Mouse (Mus musculus) left cerebral cortex, adult 2 months (tissue): ENCODE measurements at regions not wholly inside any gene's neighbourhood (a gene's known extent, or its start where the extent isn't known, plus 50 kb on each side); places are given as distances from the start of the nearest gene placed in this dataset.
A peak's percentile ranks its signal among the peaks of the same experiment; 100 is the strongest.

Experiments used
- DNase-seq, 2 experiments: peaks; one replicate each; pipeline ENCODE4 v3.0.0; 2021 to 2022; ENCODE audit warnings: low spot score in 2 of 2, mixed read lengths in 1 of 2; ENCODE audit errors: extremely low spot score in 1 of 2
- H3K27ac ChIP-seq: fragments of 200-600 bp; 2 replicates; pipeline ENCODE4 v1.8.1; 2022
- H3K4me3 ChIP-seq: fragments of 200-600 bp; 2 replicates; pipeline ENCODE4 v1.8.1; 2022
- CTCF ChIP-seq: fragments of 200-600 bp; IDR thresholded peaks from 2 replicates; pipeline ENCODE4 v1.8.1; 2022; ENCODE audit warnings: antibody characterized with exemption, mild to moderate bottlenecking, moderate library complexity
- intact Hi-C: fragments of 180-260 bp; cut with DNase I; formaldehyde crosslinking; loops from one replicate; pipeline ENCODE4 v1.15.1; 2025

DNA sequence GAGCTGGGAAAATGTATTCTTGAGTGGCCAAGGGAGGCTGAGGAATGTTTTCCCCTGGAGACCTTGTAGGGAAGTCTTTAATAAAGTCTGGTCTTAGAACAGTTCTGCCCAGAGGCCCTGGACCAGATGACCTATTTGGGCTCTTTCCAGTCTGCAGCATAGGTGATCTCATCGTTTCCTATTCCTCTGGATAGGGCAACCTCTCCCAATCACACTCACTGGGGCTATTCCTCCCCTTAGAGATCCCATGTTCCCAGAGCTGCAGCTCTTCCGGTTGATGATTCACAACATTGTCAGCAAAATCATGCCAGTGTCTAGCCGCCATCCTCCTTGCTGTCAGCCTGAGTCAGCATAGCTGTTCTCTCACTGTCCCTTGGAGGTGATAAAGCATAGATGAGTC lies 60.1 kb upstream of the Pja1 start:
- intact Hi-C loops = loop anchor here (5.0 kb wide), 2 partner anchors 41 to 126 kb away; no protein-coding TSS in a partner anchor
- Histone ChIP-seq H3K27ac (no peak overlapping the region), H3K4me3 (no peak overlapping the region)
- no peak for DNase-seq
- TF ChIP-seq CTCF = no peak

DNA sequence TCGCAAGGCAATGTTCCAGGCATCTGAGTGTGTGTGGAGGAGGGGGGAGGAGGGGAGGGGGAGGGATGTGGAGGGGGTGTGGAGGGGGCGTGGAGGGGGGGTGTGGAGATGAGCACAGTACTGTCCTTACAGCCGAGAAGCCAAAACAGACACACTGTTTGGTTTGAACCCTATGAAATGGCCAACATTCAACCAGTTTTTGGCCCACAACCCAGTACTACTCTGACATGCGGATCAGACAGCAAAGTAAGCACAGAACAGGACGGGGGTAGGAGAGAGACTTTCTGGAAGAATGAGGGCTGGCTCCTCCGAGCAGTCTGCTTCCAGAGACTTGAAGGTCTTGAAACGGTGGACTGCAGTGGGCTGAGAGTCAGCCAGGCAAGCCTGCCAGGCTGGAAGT lies 59.4 kb upstream of the Pja1 start:
- intact Hi-C loops = loop anchor here (5.0 kb wide), 2 partner anchors 42 to 127 kb away; no protein-coding TSS in a partner anchor
- no peak for TF ChIP-seq CTCF
- H3K27ac ChIP-seq = no peak overlapping the region
- no peak for DNase-seq
- H3K4me3 ChIP-seq = no peak overlapping the region

DNA sequence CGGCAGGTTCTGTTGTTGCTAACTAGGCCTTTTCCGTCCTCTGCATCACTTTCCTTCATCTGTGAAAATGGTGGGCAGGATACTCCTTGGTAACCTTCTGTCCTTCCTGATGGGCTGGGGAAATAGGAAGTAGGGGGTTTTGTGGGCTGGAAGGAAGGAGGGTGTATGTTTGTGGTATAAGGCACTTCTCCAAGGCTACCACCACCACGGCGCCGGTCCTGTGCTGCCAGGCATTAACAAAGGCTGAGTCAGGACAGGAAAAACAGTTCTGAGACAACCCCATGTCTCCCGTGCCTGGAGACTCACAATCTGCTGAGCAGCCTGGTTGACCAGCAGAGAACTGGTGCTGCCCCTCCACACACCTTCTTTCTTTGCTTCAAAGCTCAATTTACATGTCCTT lies 52.2 kb upstream of the Pja1 start:
- no peak for TF ChIP-seq CTCF
- intact Hi-C loops = loop anchor here (5.0 kb wide), 2 partner anchors 56 to 81 kb away; no protein-coding TSS in a partner anchor
- H3K4me3 ChIP-seq = no peak overlapping the region

DNA sequence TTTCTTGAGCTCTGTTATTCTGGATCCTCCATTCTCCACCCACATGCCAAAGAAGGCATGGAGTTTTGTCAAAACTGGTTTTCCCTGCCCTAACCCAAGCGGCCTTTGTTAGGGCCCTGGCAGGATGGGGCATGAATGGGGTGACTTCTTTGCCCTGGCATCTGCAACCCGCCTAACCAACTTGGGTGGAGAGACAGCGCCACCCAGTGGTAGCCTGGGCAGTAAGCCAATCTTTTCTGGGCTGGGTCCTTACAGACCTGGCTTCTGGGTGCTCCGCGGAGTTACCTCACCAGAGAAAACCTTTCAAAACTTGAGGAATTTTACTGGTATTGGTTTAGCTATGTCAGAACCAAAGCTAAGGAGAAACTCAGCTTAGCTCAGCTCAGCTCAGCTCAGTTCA lies 51.8 kb upstream of the Pja1 start:
- peak; percentile 81 for TF ChIP-seq CTCF
- intact Hi-C loops = loop anchor here (1.0 to 5.0 kb wide), 3 partner anchors 56 to 388 kb away; no protein-coding TSS in a partner anchor
- Histone ChIP-seq H3K4me3 (no peak overlapping the region), H3K27ac (no peak overlapping the region)
- peak; percentile 54 to 76 for DNase-seq

More for the DNA sequence above, 52.2 kb upstream of the Pja1 start:
- no peak for DNase-seq
- no peak overlapping the region for H3K27ac ChIP-seq

DNA sequence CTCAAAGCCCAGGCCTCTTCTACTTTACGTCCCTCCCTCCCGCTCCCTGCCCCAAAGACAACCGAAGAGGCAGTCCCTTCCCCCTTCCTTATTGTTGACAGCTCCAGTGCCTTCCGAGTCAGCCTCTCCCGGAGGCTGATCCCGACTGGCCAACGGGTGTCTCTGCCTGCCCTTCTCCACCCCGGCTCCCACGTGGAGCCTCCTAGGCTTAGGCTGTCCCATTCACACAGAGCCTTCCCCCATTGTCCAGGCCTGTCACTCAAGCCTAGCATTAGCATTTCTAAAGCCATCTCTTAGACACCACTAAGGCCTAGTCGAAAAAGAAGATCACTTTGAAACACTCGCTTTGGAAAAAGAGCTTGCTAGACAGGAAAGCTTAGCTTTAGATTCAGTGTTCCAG lies 51.2 kb upstream of the Pja1 start:
- intact Hi-C loops = loop anchor here (1.0 to 5.0 kb wide), 3 partner anchors 55 to 387 kb away; no protein-coding TSS in a partner anchor
- Histone ChIP-seq H3K27ac (no peak overlapping the region), H3K4me3 (no peak overlapping the region)
- DNase-seq = no peak
- TF ChIP-seq CTCF = no peak

DNA sequence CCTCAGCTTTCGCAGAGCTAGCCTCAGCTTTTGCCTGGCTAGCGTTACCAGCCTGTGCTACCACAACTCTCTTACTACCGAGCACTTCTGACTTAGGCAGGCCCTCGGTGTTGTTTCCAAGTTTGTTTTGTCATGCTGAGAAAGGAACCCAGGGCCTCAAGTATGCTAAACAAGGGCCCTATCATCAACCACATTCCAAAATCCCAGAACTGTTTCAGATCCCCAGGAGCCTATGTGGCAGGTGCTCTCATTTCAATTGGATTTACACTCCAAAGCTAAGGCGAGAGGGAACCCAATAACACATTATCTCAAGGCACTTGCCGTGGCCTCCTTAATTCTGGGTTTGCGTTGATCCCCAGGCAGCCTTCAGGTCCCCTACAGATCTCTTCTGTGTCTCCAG lies 50.8 kb upstream of the Pja1 start:
- H3K4me3 ChIP-seq = no peak overlapping the region
- no peak for TF ChIP-seq CTCF

More for the DNA sequence above, 50.8 kb upstream of the Pja1 start:
- no peak overlapping the region for H3K27ac ChIP-seq
- intact Hi-C loops = loop anchor here (1.0 to 5.0 kb wide), 3 partner anchors 55 to 387 kb away; no protein-coding TSS in a partner anchor
- DNase-seq = no peak
